Mouse (Mus musculus) heart, postnatal 0 days (tissue): ENCODE results near the gene Evc. TPM values are rescaled to one million over a fixed set of nuclear protein-coding genes. Genes with fewer than 3 reads are reported as not detected.
A peak's percentile ranks its signal among the peaks of the same experiment; 100 is the strongest.

Source experiments
- ATAC-seq: fragments of 200-750 bp; cut with Nextera tagmentation; 2 replicates; pipeline ENCODE4 v1.8.0; 2017; ENCODE audit warnings: low read depth, moderate number of reproducible peaks, moderate library complexity; ENCODE audit not compliant: insufficient read depth
- DNase-seq: peaks from one replicate; pipeline ENCODE4 v3.0.0-alpha.2; 2016; ENCODE audit warnings: low spot score
- H3K27ac ChIP-seq: fragments of 300-500 bp; sonication (generic); 2 replicates; pipeline ENCODE4 v1.5.1; 2014; ENCODE audit warnings: low read depth, mild to moderate bottlenecking
- H3K27me3 ChIP-seq: fragments of 300-500 bp; sonication (generic); 2 replicates; pipeline ENCODE4 v1.6.1; 2014; ENCODE audit warnings: low read length, mixed read lengths; ENCODE audit not compliant: control insufficient read depth, insufficient read depth
- H3K36me3 ChIP-seq: fragments of 300-500 bp; sonication (generic); replicated peaks from 2 replicates; pipeline ENCODE4 v1.6.1; 2014; ENCODE audit warnings: low read length, mixed read lengths; ENCODE audit not compliant: control insufficient read depth, insufficient read depth
- H3K4me1 ChIP-seq: fragments of 300-500 bp; sonication (generic); 2 replicates; pipeline ENCODE4 v1.6.1; 2014; ENCODE audit warnings: antibody characterized with exemption; ENCODE audit not compliant: control insufficient read depth, insufficient read depth
- H3K4me2 ChIP-seq: fragments of 300-500 bp; sonication (generic); 2 replicates; pipeline ENCODE4 v1.6.1; 2014; ENCODE audit warnings: low read depth, mild to moderate bottlenecking, low read length, moderate library complexity
- H3K4me3 ChIP-seq: fragments of 300-500 bp; sonication (generic); 2 replicates; pipeline ENCODE4 v1.5.1; 2014; ENCODE audit warnings: low read depth, low read length
- H3K9ac ChIP-seq: fragments of 300-500 bp; sonication (generic); replicated peaks from 2 replicates; pipeline ENCODE4 v1.6.1; 2014; ENCODE audit warnings: low read depth, low read length, mixed read lengths
- H3K9me3 ChIP-seq: fragments of 300-500 bp; sonication (generic); replicated peaks from 2 replicates; pipeline ENCODE4 v1.6.1; 2016; ENCODE audit warnings: low read length; ENCODE audit not compliant: control insufficient read depth
- CTCF ChIP-seq: IDR thresholded peaks from 2 replicates; pipeline ENCODE4 v1.5.1; 2016; ENCODE audit warnings: antibody characterized with exemption, control low read depth, low read depth
- EP300 ChIP-seq: IDR thresholded peaks from 2 replicates; pipeline ENCODE4 v1.6.1; 2016; ENCODE audit warnings: antibody characterized with exemption, low read depth
- WGBS: fragments of 180-500 bp; shearing (Covaris S2); extraction: QIAGEN DNeasy Blood & Tissue Kit; methylation state at CpG from one replicate; pipeline ENCODE4 v1.1.7; 2014; 5-methylcytosine and 5-hydroxymethylcytosine counted together
- polyA plus RNA-seq: library from polyadenylated mRNA; unstranded; fragments of >200 nt; fragmentation: Nextera tagmentation; extraction: Ambion mirVana; gene quantifications from 2 replicates; pipeline ENCODE4 v1.2.1, GENCODE M21; 2015
- total RNA-seq: library from RNA; depleted of rRNA; stranded (reverse); fragments of >200 nt; gene quantifications from 2 replicates; pipeline ENCODE4 v1.2.3, GENCODE M21; 2014; ENCODE audit warnings: low replicate concordance; rRNA removed

The Evc gene
- 2.8 and 4.6 TPM in 2 replicates for total RNA-seq
- polyA plus RNA-seq, result 1.8 and 2.0 TPM in 2 replicates

DNA sequence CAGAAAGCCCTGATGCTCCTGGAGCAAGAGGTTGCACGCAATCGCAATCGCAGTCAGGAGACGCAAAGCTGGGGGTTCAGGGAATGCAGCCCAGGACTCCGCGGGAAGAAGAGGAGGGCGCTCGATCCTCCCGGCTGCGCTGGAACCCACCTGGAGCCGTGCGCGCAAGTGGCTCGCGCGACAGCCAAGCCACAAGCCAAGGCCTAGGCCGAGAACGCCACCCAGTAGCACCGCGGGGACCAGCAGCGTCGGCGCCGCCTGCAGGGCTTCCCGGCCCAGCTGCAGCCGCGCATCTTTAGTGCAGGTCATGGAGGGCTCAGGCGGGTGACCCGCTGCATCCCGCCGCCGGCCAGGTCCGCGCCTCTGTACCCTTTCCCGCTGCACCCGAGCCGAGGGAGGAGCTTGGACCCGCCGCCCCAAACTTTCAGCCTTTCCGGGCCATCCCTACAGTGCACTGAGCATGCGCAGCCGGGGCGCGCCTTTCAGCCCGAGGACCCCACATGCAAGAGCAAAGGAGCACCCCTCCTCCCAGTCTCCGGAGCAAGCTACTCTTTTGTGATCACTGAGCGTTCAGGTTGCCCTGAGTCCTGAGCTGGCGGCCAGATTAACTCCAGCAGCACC is at the start of gene Evc:
Evc (minus strand) TSS at position 410 of the 621 bp plus-strand sequence.
- Histone ChIP-seq H3K36me3 (no peaks in the 10 kb centered on the region), H3K9me3 (no peaks in the 10 kb centered on the region), H3K4me1 (peaks cover 3% of the 10 kb centered on the region), H3K27ac (no peak within 1 kb of the TSS), H3K4me2 (peak within 1 kb of the TSS; percentile 76), H3K4me3 (peak within 1 kb of the TSS; percentile 54), H3K9ac (0 out of 2 replicates have a peak within 1 kb of the TSS, but pooled peaks have one; percentile 12), H3K27me3 (peaks cover 6% of the 10 kb centered on the region; the same call in 1 of the 2 replicates)
- ATAC-seq, result 0 out of 2 replicates have a peak, but pooled peaks have one; percentile 15
- WGBS, result 1% methylated on average over 43 of the region's 48 CpGs
- TF ChIP-seq EP300 (no peak), CTCF (no peak)
- no peak for DNase-seq

DNA sequence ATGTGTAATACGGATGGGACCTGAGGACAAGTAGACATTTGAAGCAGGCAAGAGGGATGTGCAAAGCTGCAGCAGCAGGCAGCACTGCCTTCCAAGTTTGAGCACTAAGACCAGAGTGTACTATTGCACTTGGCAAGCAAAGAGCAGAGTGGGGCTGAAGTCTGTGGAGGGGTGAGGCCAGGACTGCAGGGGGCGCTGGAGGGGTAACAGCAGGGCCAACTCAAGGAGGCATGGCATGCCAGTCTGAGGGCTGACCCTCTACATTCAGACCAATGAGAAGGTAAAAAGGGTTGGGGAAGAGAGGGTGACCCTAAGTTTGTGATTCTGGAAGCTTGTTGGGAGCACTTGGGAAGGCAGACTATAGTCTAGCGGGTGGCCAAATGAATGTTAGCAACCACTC is 46.9 kb upstream of the Evc start:
- Histone ChIP-seq H3K9ac (no peak overlapping the region), H3K4me3 (no peak overlapping the region), H3K27ac (no peak overlapping the region), H3K9me3 (no peaks in the 10 kb centered on the region), H3K4me2 (no peak overlapping the region), H3K36me3 (peaks cover 10% of the 10 kb centered on the region), H3K4me1 (peaks cover 17% of the 10 kb centered on the region), H3K27me3 (no peaks in the 10 kb centered on the region)
- ATAC-seq (peak; percentile 53; the same call in 1 of the 2 replicates), DNase-seq (peak; percentile 6)
- TF ChIP-seq CTCF (peak; percentile 32), EP300 (no peak)
- WGBS, result 50% methylated on average over 3 of the region's 3 CpGs

- no peak for DNase-seq
- no peaks in the 10 kb centered on the region for H3K27me3 ChIP-seq
- no peaks in the 10 kb centered on the region for H3K9me3 ChIP-seq
- H3K4me3 ChIP-seq, result no peak overlapping the region
- no peak overlapping the region for H3K9ac ChIP-seq
- 85% methylated on average over 4 of the region's 4 CpGs for WGBS
- peaks cover 3% of the 10 kb centered on the region; the same call in 1 of the 2 replicates for H3K36me3 ChIP-seq
- no peak overlapping the region for H3K27ac ChIP-seq
- peaks cover 15% of the 10 kb centered on the region for H3K4me1 ChIP-seq
- no peak for TF ChIP-seq CTCF
- TF ChIP-seq EP300, result no peak
- no peak overlapping the region for H3K4me2 ChIP-seq
- ATAC-seq, result no peak
Observed at GRCm38 (mm10) chr5:37380641-37381040, 43.9 kb upstream of the Evc start.

DNA sequence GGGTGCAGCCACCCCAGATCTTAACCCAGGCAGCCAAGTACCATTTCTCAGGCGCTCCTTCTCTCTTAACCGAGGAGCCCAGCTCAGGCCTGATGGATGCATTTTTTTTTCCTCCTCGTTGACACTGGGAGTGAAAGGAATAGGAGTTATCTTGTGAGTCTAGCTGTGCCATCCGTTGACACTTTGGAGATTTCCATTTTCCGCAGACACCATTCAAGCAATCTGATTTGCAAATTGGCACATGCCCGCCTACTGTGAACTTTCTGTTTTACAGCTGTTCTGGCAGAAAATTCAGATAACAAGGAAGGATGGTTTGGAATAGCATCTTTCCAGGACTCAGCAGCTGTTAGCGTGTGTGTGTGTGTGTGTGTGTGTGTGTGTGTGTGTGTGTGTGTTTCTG is 40.7 kb upstream of the Evc start:
- no peak for ATAC-seq
- TF ChIP-seq CTCF, result no peak
- TF ChIP-seq EP300, result no peak
- Histone ChIP-seq H3K27me3 (no peaks in the 10 kb centered on the region), H3K4me2 (no peak overlapping the region), H3K4me3 (no peak overlapping the region), H3K27ac (no peak overlapping the region), H3K9ac (no peak overlapping the region), H3K4me1 (no peaks in the 10 kb centered on the region), H3K9me3 (no peaks in the 10 kb centered on the region), H3K36me3 (no peaks in the 10 kb centered on the region; the same call in 1 of the 2 replicates)
- DNase-seq, result no peak
- 71% methylated on average over 7 of the region's 7 CpGs for WGBS

- ATAC-seq (no peak), DNase-seq (no peak)
- 79% methylated on average over 8 of the region's 8 CpGs for WGBS
- TF ChIP-seq EP300 (no peak), CTCF (no peak)
- Histone ChIP-seq H3K9me3 (no peaks in the 10 kb centered on the region), H3K9ac (no peak overlapping the region), H3K4me2 (no peak overlapping the region), H3K27me3 (no peaks in the 10 kb centered on the region), H3K4me1 (no peaks in the 10 kb centered on the region), H3K27ac (no peak overlapping the region), H3K36me3 (peaks cover 11% of the 10 kb centered on the region; the same call in 1 of the 2 replicates), H3K4me3 (no peak overlapping the region)
Observed at GRCm38 (mm10) chr5:37368796-37369195, 32.1 kb upstream of the Evc start.
